Mouse (Mus musculus) stomach, postnatal 0 days (tissue): Measurements from ENCODE around the gene Olfr658.

Experiments
- CTCF ChIP-seq: IDR thresholded peaks from 2 replicates; pipeline ENCODE4 v1.5.1; 2016; ENCODE audit warnings: antibody characterized with exemption, low read depth, mild to moderate bottlenecking, moderate library complexity
- EP300 ChIP-seq: optimal IDR thresholded peaks from 2 replicates; pipeline ENCODE3; 2016; ENCODE audit warnings: antibody characterized with exemption

DNA sequence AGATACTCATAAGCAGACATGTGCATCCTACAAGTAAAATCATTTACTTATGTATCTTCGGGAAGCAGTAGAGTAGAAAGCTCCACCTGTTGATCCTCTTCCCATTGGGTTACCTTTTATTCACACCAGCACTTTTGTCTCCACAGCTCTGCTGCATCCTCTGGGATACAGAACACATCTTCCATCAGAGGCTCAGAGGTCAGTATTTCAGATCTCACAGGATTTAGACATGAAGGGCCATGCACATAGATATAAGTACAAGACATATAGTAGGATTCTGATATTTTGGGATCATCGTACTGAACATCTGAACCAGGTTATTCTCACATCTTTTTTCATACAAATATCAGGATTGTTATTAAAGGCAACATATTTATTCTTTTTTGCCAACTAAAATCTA, 39.1 kb upstream of the Olfr658 start, which contains the start of gene Olfr661:
- TF ChIP-seq CTCF (no peak), EP300 (no peak)
